Mouse (Mus musculus) right cerebral cortex, postnatal 10 days (tissue): ENCODE data around the gene Lemd1.
"Not testable (repeated sequence)": the region's sequence is repeated elsewhere in the genome, so short reads cannot be mapped to it uniquely, and the experiment has no call there.

Experiments used
- DNase-seq, 2 experiments: peaks; one replicate each; pipeline ENCODE4 v3.0.0; 2021; ENCODE audit warnings: low spot score in 2 of 2

Gene Lemd1

DNA sequence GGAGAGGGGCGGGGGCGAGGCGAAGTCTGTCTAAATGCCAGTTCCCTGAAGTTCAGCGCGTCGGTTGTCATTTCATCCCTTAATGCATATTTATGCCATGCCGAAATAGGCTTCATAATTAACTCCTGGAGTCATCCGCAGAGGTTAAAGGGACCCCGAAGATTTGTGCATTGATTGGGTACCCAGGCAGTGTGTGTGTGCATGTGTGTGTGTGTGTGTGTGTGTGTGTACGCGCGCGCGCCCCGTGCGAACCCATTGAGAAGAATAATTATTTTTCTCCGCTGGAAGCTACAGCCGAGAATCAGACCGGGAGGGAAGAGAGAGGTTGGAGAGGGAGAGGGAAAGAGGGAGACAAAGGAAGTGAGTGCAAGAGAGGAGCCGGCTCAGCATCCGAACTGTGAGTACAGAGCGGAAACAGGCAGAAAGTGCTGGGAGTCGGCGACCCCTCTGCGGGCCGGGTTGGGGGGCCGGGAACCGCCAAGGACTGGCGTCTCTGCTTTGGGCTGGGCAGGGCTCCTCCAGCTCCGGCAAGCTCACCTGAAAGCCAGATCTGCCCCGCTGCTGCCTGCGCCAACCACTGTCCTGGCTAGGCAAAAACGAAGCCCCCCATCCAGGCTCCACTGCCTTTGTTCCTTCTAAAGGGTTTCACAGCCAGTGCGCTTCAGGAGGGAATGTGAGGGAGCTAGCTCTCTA lies at the start of gene Lemd1, which contains the start of gene AC124108.1:
Gene Lemd1 (plus strand): TSS at position 339 of the 693 bp plus-strand sequence.
Gene AC124108.1 (plus strand): TSS at position 365 of the 693 bp plus-strand sequence.
- peak; percentile 42 to 47 for DNase-seq

DNA sequence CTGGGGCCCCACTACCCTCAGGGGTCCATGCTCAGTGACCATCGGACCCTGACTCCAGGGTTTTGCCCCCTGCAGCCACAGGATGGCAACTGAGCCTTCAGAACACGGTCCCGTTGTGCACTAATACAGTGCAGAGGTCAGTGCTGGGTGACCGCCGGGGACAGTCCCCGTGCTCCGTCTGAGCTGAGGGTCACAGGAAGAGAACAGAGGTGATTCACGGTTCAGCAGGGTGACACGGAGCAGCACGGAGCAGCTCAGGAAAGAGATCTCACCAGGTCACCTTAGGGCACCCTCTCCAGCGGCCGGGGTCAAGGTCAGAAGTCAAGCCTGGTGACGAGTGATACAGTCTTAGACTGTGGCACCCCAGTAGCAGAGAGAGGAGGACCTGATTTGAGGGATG lies 49.5 kb upstream of the Lemd1 start:
- DNase-seq = no peak

DNA sequence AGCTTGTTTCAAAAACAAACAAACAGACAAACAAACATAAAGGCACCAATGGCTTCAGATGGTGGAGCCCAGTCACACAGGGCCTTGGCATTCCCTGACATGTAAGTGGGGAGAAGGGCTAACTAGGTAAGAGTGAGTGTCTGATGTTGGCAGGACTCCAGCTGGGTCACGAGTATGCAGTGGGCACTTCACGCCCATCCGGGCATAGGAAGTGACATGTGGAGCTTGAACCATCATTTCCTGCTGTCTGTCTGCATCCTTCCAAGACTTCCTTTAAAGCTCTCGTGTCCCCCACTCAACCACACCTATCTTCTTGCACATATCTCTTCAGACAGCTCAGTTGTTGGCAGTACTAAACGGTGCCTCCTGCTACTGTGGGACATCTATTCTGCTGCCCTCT lies 48.2 kb upstream of the Lemd1 start:
- no peak for DNase-seq

DNA sequence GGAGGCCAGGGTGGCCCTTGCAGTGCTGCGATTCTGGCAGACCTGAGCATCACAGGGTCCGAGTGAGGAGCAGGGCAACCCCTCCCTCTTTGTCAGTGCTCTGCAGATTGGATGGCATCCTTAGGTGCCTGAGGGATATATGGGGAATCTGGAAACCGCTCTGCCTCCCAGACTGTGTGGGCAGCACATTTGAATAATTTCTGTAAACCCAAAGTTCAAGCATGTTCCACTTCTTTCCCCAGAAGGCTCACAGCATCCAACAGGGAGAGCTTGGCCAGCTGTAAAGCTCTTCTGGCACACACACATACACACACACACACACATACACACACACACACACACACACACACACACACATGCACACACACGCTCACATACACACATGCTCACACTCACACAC lies 47.5 kb upstream of the Lemd1 start:
- DNase-seq = peak; percentile 61 to 72

DNA sequence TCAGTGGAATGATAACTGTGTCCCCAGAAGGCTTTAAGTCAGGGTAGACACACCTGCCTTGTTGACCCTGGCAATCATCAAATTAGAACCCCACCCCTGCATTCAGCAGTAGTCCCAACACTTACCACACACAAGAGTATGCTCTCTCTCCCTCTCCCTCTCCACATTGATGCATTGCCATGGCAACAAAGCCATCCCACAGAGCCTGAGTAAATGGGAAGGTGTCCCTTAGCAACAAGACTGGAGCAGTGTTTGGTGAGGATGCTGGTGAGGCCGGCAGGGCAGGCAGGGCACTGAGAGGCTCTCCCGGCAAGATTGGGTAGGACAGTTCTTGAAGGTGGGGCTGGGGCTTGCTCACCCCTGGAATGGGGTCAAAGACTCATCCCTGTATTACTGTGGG lies 47.0 kb upstream of the Lemd1 start:
- DNase-seq = peak; percentile 81 to 91

DNA sequence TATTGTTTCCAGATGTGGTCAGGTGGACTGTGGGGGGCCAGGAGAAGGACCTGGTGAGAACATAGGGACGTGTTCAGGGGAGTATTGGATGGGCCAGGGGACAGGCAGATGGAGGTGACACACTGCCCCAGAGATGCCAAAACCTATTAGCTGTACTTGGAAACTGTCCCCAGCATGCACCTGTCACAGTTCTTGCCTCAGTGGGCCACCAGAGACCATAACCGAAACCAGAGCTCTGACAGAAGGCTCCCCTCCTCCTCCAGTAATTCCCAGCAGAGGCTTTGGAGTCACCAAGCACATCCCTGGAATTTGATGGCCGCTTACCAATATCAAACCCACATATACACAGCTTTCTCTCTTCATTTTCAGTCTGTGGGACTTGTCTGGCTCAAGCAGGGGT lies 46.4 kb upstream of the Lemd1 start:
- DNase-seq = no peak

DNA sequence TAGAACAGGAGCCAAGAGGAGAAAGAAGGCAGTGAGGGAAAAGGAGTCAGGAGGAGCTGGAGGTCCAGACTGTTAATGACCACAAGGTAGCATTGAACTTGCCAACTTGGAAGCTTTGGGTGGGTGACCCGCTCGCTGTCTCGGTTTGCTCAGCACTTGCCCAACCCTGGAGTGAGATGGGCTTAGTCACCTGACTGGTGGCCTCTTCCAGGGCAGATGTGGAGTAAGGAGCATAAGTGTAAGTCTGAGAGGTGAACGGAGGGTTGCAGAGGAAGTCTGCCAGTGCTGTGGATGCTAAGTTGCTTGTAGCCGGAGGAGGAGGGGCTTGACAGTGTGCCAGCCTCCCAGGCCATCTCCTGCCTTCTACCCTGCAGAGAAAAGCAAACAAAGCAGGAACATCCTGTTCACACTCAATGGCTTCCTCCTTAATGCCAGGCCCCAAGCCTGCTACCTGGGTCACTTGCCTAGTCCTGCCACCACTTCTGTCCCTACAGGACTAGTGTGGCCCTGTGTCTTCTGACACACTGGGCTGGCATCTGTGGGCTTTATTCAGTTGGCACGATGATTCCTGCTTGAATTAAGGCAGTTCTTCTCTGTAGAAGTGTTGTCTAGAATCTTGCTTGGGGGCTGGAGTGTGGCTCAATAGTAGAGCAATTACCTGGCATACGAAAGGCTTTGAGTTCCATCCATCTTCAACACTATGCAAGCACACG lies 45.1 kb upstream of the Lemd1 start:
- DNase-seq = no peak

DNA sequence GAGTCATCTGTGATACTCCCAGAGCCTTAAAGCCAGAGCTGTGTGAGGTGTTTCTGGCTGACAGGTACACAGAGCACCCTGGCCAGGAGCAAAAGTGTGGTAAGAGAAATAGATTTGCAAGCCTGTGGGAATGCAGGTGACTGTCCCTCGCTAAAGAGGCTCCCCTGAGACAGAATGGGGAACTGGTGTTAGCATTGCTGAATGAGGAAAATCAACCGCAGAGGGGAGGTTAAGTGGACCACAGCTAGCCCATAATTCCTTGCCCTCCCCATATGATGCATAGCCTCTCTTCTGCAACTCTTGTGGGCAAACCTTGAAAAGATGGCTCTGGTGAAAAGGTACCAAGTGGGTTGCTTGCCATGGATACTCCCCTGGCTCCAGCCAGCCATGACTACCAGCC lies 41.8 kb upstream of the Lemd1 start:
- no peak for DNase-seq

DNA sequence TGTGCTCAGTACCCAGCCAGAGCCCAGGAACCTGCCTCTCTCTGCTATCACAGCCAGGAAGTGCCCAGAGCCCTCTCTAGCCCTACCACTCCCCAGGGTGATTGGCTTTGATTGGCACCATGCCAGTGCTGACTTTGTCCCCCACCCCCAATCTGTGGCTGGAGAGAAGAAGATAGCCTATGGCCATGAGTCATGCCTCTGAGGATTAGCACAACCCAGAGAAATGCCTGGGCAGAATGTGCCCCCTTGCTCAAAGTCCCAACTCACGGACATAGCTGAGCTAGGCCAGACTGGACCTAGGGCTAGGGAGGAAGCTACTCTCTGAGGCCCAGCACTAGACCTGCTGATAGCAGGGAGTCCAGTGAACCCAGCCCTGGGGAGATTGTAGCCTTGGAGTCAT lies 41.1 kb upstream of the Lemd1 start:
- DNase-seq = no peak

DNA sequence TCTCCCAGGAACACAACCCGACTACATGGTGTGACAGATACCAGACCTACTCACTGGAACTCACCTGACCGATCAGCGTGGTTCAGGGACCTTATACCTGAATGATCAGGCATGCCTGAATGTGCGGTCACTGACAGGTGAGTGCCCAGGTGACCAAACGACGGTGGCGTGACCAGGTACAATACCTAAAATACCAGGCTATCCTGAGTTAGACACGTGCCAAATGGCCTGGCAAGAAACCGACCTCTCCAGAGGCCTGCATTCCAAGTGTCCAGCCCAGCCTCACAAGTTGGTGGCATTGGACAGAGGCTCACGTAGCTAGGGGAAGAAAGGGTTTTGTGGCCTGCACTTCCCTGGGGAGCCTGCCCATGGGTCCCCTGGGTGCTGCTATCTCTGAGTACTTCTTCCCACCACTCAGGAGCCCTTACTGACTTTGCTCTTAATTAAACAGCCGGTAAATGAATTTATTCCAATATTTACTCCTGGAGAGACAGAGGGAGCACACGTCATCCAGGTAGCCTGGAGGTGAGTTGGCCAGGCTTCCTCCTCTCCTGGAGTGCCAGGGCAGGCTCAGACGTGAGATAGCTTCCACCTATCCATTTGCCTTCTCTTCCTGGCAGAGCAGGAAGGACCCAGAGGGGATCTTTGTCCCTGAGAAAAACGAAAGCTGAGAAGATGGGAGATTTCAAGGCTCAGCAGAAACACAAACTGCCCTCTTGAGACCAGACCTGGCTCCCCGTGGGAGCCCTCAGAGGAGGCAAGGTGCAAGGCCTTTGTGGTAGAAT lies 40.2 kb upstream of the Lemd1 start:
- no peak for DNase-seq

DNA sequence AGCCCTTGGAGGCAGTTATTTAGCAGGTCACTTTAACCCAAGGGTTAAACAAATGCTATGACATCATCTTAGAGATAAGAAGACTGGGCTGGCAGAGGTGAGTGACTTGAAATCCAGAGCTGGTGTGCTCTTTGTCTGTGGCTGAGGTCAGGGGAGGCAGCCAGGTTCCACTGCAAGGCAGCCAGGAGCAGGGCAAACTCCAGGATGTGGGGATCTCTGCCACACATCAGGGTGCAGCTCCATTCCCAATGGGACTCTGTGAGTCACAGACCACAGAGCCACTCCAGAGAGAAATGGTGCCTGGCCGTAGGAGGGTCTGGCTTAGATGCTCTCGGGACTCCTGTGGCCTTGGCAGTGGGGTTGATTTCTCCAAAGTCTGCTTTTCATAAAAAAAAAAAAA lies 39.3 kb upstream of the Lemd1 start:
- DNase-seq = no peak

DNA sequence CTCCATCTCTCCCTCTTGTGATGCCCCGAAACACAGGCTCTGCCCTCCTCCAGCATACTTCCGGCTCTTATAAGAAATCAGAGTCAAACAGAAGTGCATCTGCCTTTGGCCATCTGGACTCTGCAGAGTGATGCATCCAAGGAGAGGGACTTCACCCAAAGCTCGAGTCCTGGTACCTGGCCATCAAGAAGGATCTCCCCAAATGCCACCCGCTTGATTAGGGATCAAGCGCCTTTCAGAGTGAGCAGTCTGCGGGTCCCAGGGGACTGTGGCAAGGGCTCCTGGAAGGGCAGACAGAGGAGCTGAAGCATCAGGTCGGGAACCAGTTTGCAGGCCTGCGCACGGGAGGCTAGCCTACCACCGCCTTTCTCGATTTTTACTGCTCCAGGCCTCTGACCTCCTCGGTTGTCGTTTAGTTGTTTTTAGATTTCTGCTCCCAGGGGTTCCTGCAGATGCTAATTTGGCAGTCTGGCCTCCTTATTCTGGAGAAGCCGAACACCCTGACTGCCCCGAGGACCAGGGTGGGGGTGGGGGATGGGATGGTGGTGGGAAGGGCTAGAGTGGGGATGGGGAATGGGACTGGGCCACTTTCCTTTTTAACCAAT lies 38.0 kb upstream of the Lemd1 start:
- no peak for DNase-seq

DNA sequence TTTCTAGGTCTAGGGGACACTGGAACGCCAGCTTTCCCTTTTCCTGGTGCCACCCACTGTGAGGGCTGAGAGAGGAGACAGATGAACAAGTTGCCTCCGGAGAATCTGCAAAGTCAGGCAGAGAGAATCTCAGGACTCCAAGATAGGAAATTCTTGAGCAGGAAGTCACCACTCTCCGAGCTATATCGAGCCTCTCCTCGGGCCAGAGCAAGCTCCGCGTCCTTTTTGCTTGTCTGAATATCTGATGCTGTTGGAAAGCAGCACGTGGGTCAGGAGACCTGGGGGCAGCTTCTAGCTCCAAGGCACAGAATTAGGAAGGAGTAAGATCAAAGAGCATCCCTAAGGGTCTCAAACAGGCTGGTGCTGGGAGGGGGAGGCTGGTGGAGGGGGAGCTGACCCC lies 37.5 kb upstream of the Lemd1 start:
- DNase-seq = no peak

DNA sequence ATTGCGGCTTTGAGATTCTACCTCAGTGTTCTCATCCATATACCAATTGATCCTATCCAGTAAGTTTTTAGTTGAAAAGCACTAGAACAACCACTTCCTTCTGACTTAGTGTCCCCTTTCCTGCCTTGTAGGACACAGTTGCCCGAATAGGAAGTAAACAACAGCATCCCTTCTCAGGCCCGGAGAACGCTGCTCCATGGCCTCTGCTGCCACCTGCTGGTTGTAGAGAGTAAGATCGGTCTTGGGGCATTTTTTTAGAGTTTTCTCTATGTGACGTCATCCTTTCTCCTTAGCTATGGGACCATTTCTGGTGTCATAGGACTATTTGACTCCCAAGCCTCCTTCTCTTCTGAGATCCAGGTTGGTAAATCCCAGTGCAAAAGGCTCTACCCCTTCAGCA lies 35.5 kb upstream of the Lemd1 start:
- peak; percentile 76 to 81 for DNase-seq

DNA sequence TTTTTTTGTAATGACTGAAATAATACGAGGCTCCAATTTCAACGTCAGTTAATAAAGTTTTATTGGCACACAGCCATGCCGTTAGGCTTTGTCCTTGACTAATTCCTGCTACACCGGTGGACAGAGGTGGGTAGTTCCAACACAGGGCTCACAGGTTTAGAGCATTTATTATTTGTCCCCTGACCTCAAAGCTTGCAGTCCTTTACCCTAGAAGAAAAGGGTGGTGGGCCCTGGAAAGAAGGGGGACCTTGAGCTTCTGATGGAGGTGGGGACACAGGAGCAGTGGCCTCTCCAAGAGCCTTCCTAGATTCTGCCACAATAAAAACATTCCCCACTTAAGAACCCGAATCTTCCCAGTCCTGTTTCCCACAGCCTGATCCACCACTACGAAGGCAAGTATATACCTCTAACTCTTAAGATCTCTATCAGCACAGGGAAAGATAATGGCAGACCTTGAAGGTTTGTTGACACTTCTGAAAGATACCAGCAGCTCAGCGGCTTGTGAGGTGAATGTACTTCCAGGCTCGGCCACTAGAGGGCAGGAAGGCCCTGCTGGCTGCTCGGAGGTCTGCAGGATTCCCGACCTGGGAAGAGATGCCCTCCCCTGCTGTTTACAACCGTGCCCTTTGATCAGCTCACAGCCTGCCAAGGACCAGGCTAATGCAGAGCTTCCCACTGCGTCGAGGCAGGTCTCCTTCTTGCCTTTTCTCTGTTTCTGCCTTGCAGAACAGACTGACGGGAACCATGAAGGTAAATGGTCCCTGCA lies 34.0 kb upstream of the Lemd1 start:
- DNase-seq = peak; percentile 87 to 92

DNA sequence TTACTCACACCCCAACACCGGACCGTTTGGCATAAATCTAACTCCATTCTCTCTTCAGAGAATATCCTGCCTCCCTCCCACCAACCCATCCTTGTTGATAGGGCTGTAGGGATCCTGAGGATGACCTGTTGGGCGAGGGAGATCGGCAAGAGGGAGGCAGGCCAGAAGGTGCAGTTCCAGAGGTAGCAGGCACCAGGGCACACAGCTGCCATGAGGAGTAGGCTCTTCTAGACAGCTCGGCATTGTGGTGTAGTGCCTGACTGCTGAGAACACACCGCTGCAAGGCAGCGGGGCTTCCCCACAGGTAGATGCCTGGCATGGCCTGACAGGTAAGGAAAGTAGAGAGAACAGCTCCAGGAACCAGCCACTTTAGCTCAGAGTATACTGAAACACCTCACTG lies 33.4 kb upstream of the Lemd1 start:
- DNase-seq = no peak

DNA sequence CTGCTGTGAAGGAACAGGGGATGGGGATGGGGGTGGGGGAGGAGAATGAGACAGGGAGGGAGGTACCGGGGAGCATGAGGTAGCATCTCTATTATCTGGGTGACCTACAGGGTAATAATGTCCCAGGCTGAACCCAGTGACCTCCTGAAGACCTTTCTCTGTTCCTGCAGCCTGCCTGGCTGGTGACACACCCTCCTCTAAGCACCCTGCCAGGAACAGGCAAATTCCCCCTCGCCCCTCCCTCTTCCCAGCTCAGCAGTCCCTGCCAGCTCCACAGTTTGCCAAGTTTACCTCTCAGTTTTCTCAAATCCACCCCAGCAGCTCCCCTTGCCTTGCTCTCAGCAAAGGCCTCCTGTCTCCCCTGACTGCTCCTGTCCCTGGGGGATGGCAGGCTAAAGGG lies 32.5 kb upstream of the Lemd1 start:
- no peak for DNase-seq

DNA sequence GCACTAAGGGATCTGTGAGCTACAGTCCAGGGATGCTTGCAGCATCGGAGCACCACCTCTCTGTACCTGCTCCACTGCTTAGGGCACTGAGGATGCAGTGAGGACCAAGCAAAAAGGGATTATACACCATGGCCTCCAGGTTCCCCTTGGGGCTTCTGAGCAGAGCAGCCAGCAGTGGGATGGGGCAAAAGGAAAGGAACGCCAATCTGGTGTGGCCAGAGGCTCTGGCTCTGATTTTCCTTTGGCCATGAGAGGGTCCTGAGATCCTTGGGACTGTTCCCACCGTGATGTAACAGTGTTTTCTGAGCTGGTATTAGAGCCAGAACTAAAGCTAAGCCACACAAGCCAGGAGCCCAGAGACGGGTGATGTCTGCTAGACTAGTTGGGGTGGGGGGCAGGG lies 31.6 kb upstream of the Lemd1 start:
- no peak for DNase-seq

DNA sequence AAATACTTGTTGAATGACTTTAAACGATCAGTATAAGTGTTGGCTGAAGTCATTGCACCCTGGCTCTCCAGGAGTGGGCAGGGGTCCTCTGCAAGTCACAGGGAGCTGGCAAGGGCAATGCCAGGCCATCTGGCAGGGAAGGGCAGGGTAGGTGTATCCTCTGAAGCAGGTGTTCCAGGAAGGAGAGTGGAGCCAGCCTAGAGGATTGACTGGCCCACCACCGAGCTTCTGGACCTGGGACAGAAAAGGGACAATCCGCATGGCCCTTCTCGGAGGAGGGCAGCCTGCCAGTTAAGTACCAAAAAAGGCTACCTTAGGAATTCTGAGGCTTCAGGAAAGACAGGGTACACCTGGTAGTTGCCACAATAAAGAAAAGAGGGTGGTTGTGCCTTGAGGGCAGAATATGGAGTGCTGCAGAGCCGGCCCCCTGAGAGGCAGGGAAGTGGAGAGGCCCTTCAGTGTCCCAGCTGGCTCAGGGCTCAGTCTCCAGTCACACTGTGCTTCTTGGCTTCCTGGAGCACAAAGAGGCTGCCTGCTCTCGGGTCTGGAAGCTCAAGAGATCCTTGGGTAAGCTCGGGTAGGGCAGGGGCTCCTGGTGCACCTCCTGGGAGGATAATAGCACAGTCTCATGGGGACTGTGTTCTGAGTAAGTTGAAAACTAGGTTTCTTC lies 29.9 kb upstream of the Lemd1 start:
- DNase-seq = no peak

DNA sequence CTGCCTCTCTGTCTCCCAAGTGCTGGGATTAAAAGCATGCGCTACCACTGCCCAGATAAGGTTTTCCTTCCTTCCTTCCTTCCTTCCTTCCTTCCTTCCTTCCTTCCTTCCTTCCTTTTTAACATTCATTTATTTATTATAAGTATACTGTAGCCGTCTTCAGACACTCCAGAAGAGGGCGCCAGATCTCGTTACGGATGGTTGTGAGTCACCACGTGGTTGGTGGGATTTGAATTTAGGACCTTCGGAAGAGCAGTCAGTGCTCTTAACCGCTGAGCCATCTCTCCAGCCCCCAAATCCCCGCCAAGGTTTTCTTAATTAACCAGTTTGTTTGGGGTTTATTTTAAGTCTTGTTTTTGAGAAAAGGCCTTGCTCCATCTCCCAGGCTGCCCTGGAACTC lies 28.6 kb upstream of the Lemd1 start:
- DNase-seq = not testable (repeated sequence)
